Mouse (Mus musculus): ENCODE results near the gene Ulk4. TPM values are rescaled to one million over a fixed set of nuclear protein-coding genes. Genes with fewer than 3 reads are reported as not detected.

The Ulk4 gene
- polyA plus RNA-seq, 1 experiment, result 14.9 TPM

DNA sequence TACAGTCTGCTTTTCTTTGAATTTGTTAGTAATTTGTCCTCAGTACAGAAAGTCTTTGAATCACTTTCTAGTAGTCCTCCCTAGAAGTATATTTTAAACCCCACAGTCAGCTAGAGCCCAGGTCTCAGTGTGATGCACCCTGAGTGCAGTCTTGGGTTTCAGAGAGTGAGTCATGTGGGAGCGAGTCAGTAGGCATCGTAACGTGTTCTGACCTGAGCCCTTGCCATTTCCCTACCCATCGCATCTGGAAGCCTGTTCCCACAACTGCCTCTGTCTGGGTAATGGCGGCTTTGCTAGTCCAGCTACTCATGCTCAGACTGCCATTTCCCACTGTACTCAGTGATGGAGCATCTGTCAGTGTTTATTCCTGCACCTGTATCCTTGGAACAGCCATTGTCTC is 318.9 kb downstream of the Ulk4 start:
- Histone ChIP-seq H3K4me1 (ENCODE audit: control insufficient read depth, insufficient read depth, low read length) (peaks cover 16% of the 10 kb centered on the region), H3K4me3 (replicated peaks; ENCODE audit: extremely low read depth, low read depth, low read length) (no peak overlapping the region)
- no peak for DNase-seq
- TF ChIP-seq POLR2A (IDR thresholded peaks at IDR 0.05; ENCODE audit: borderline replicate concordance, extremely low read depth, low read depth, low read length) (no peak), CTCF (IDR thresholded peaks at IDR 0.05; ENCODE audit: insufficient read depth, low read length) (no peak)
- 76% methylated on average over 5 of the region's 5 CpGs for WGBS

DNA sequence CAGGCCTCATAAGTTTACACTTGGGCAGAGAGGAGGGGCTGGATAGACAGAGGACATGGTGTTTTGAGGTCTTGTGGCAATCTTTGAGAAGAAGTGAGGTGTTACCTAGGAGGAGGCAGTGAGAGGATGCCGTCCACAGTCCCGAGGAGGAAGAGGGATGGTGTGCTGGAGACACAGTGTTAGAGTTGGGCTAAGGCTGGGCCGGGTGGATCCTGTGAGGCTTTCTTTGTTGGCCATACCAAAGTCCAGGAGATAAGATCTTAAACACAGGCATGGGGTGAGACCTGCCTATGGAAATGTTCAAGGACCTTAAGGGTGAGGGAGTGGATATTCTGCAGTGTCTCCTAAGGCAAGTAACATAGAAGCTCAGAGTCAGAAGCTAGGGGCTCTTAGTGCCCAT is 325.1 kb downstream of the Ulk4 start:
- Histone ChIP-seq H3K4me3 (replicated peaks; ENCODE audit: extremely low read depth, low read depth, low read length) (no peak overlapping the region), H3K4me1 (ENCODE audit: control insufficient read depth, insufficient read depth, low read length) (peaks cover 15% of the 10 kb centered on the region)
- no peak for DNase-seq
- TF ChIP-seq POLR2A (IDR thresholded peaks at IDR 0.05; ENCODE audit: borderline replicate concordance, extremely low read depth, low read depth, low read length), result no peak
- 47% methylated on average over 3 of the region's 3 CpGs for WGBS

DNA sequence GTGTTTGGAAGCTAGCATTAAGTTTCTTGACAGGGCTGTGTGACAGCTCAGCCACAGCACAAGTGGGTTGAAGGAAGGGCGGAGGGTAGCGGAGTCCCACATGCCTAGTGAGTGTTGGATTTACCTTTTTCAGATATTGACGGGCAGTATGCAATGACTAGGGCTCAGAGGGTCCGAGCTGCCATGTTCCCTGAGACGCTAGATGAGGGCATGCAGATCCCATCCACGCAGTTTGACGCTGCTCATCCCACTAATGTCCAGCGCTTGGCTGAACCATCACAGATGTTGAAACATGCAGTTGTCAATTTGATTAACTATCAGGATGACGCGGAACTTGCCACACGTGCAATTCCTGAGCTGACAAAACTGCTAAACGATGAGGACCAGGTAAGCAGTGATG is 326.2 kb downstream of the Ulk4 start:
- WGBS, result 86% methylated on average over 12 of the region's 12 CpGs
- TF ChIP-seq POLR2A (IDR thresholded peaks at IDR 0.05; ENCODE audit: borderline replicate concordance, extremely low read depth, low read depth, low read length), result no peak
- no peak for TF ChIP-seq CTCF (IDR thresholded peaks at IDR 0.05; ENCODE audit: insufficient read depth, low read length)
- Histone ChIP-seq H3K4me3 (replicated peaks; ENCODE audit: extremely low read depth, low read depth, low read length) (no peak overlapping the region), H3K4me1 (ENCODE audit: control insufficient read depth, insufficient read depth, low read length) (peaks cover 23% of the 10 kb centered on the region)
- DNase-seq, result no peak

DNA sequence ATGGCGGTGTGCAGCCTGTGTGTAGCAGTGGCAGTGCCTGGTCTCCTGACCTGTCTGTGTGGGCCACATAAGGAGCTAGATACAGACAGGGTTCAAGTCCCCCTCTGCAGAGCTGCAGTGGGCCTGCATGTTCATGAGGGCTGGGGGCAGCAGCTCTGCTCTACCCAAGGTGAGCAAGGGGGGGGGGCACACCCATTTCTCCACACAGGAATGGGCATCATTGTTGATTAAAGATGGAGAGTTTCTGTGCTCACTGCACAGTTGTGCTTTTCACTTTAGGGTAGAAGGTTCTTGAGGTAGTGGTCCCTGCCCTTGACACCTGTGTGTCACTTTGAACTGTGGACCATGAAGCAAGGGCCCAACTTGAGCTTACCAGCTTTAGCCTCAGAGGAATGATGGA is 328.2 kb downstream of the Ulk4 start:
- TF ChIP-seq POLR2A (IDR thresholded peaks at IDR 0.05; ENCODE audit: borderline replicate concordance, extremely low read depth, low read depth, low read length), result no peak
- no peak for TF ChIP-seq CTCF (IDR thresholded peaks at IDR 0.05; ENCODE audit: insufficient read depth, low read length)
- H3K4me3 ChIP-seq (replicated peaks; ENCODE audit: extremely low read depth, low read depth, low read length), result no peak overlapping the region
- no peak for DNase-seq
- peaks cover 31% of the 10 kb centered on the region for H3K4me1 ChIP-seq (ENCODE audit: control insufficient read depth, insufficient read depth, low read length)
- WGBS, result 90% methylated on average over 1 of the region's 1 CpGs

DNA sequence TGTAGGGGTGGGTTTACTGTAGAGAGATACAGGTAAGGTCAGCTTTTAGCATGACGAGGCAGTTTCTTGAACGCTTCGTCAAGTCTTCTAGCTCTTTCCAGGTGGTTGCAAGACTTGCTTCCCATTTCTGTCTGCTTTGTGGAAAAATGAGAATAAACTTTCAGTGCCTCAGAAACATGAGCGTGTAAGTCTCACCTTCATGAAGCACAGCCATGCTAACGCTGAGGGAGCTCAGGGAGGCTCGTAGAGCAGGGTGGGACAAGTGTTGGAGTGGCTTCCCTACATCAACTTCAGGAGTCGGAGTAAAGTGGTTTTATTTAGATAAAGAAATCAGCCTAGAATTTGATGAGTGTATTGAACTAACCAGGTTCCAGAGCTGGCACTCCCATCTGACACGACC is 330.9 kb downstream of the Ulk4 start:
- DNase-seq, result no peak
- no peak overlapping the region for H3K4me3 ChIP-seq (replicated peaks; ENCODE audit: extremely low read depth, low read depth, low read length)
- peaks cover 53% of the 10 kb centered on the region for H3K4me1 ChIP-seq (ENCODE audit: control insufficient read depth, insufficient read depth, low read length)
- TF ChIP-seq POLR2A (IDR thresholded peaks at IDR 0.05; ENCODE audit: borderline replicate concordance, extremely low read depth, low read depth, low read length), result no peak
- TF ChIP-seq CTCF (IDR thresholded peaks at IDR 0.05; ENCODE audit: insufficient read depth, low read length), result no peak
- 43% methylated on average over 8 of the region's 8 CpGs for WGBS

DNA sequence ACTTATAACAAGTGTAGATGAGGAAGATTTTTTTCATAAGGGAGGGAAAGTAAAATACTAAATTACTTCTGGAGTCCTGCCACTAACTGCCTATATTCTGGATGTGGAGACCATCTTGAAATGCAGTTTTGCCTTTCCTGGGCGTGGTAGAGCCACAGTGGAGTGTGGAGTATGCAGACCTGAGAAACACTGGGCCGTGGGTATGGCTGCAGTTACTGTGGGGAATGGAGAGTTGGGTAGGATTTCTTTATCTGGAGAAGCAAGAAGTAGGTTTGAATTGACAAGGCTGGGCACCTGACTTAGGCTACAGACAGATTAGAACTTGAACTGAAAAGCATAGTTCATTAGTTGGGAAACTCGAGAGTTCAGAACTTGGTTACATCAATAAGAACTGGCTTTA is 332.8 kb downstream of the Ulk4 start:
- H3K4me1 ChIP-seq (ENCODE audit: control insufficient read depth, insufficient read depth, low read length), result peaks cover 68% of the 10 kb centered on the region
- no peak overlapping the region for H3K4me3 ChIP-seq (replicated peaks; ENCODE audit: extremely low read depth, low read depth, low read length)
- DNase-seq, result no peak
- TF ChIP-seq CTCF (IDR thresholded peaks at IDR 0.05; ENCODE audit: insufficient read depth, low read length) (no peak), POLR2A (IDR thresholded peaks at IDR 0.05; ENCODE audit: borderline replicate concordance, extremely low read depth, low read depth, low read length) (no peak)
- 42% methylated on average over 3 of the region's 3 CpGs for WGBS

DNA sequence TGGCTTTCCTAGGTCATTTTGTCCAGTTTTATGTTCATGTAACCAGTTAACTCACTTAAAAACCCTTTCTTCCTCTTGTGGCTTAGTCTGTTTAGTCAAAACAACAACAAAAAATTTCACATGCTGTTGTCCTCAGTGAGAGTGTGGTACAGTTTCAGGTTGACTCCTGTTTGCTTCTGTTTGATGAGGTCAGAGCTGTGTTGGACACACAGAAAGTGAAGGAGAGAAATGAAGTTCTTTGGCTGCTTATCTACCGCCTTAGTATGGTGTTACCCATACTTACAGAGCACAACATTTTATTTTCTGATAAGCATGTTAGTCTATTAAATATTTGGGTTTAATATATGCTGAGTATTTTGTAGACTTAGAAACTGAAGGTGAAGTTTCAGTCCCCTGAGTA is 333.2 kb downstream of the Ulk4 start:
- DNase-seq, result no peak
- 36% methylated on average over 1 of the region's 1 CpGs for WGBS

DNA sequence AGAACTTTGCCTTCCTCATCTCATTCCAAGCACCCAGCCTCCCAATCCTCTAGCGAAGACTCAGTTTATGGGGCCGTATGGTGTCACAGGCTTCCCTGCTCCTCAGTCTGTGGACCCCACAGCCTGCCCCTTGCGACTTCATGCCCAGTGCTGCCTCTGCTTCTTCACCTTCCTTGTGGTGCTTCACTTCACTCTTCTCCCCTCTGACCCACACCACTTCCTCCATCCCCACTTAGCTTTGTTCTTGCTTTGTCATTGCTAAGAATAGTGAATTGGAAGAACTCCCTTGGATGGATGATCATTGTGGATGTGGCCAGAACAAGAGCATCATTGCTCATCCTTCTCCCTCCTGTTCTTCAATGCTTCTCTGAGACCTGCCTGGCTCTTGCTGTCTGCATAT is 336.1 kb downstream of the Ulk4 start:
- Histone ChIP-seq H3K4me1 (ENCODE audit: control insufficient read depth, insufficient read depth, low read length) (peaks cover 63% of the 10 kb centered on the region), H3K4me3 (replicated peaks; ENCODE audit: extremely low read depth, low read depth, low read length) (no peak overlapping the region)
- WGBS, result 65% methylated on average over 3 of the region's 3 CpGs
- DNase-seq, result no peak
- no peak for TF ChIP-seq CTCF (IDR thresholded peaks at IDR 0.05; ENCODE audit: insufficient read depth, low read length)
- no peak for TF ChIP-seq POLR2A (IDR thresholded peaks at IDR 0.05; ENCODE audit: borderline replicate concordance, extremely low read depth, low read depth, low read length)

More for the DNA sequence above, 333.2 kb downstream of the Ulk4 start:
- no peak overlapping the region for H3K4me3 ChIP-seq (replicated peaks; ENCODE audit: extremely low read depth, low read depth, low read length)
- H3K4me1 ChIP-seq (ENCODE audit: control insufficient read depth, insufficient read depth, low read length), result peaks cover 68% of the 10 kb centered on the region
- TF ChIP-seq CTCF (IDR thresholded peaks at IDR 0.05; ENCODE audit: insufficient read depth, low read length) (no peak), POLR2A (IDR thresholded peaks at IDR 0.05; ENCODE audit: borderline replicate concordance, extremely low read depth, low read depth, low read length) (no peak)

DNA sequence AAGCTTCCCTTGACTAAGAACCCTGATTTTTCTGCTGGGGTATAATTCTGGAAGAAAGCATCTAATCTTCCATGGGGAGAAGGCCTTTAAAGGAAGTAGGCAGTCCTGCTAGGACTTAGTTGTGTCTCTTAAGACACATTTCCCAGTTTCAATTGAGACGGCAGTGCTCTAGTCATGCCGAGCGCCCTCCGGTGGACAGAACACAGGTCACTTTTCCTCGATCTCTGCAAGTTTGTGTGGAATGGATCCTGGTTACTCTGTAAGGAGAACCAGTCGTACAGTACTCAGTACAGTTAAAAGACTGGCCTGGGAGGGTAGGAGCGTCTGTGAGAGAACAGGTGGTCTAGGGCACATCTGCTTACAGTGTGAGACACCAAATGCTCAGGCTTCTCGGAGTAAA is 340.6 kb downstream of the Ulk4 start:
- DNase-seq, result peak; percentile 68
- Histone ChIP-seq H3K4me1 (ENCODE audit: control insufficient read depth, insufficient read depth, low read length) (peaks cover 48% of the 10 kb centered on the region), H3K4me3 (replicated peaks; ENCODE audit: extremely low read depth, low read depth, low read length) (peak overlapping the region; percentile 38)
- WGBS, result 7% methylated on average over 8 of the region's 8 CpGs
- TF ChIP-seq POLR2A (IDR thresholded peaks at IDR 0.05; ENCODE audit: borderline replicate concordance, extremely low read depth, low read depth, low read length) (no peak), CTCF (IDR thresholded peaks at IDR 0.05; ENCODE audit: insufficient read depth, low read length) (peak; percentile 73)

DNA sequence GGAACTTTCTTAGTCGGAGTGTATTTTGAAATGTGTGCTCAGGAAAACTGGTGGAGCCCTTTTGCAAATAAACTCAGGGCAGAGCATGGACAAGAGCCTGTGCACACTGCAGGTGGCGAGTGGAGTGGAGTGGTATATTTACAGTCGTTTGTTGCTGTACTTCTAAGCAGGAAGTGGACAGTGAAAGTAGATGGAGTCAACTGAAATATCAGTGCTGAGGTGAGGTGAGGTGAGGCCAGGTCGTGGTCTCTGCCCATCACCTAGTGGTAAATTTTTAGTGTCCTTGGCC is 341.4 kb downstream of the Ulk4 start:
- no peak for DNase-seq
- TF ChIP-seq POLR2A (IDR thresholded peaks at IDR 0.05; ENCODE audit: borderline replicate concordance, extremely low read depth, low read depth, low read length), result no peak
- TF ChIP-seq CTCF (IDR thresholded peaks at IDR 0.05; ENCODE audit: insufficient read depth, low read length), result no peak
- WGBS, result 2% methylated on average over 4 of the region's 4 CpGs
- Histone ChIP-seq H3K4me1 (ENCODE audit: control insufficient read depth, insufficient read depth, low read length) (peaks cover 40% of the 10 kb centered on the region), H3K4me3 (replicated peaks; ENCODE audit: extremely low read depth, low read depth, low read length) (peak overlapping the region; percentile 85)

Measured in lung, adult 2 months (tissue).